Mouse (Mus musculus): Measurements from ENCODE around the gene Wrap53.

DNA sequence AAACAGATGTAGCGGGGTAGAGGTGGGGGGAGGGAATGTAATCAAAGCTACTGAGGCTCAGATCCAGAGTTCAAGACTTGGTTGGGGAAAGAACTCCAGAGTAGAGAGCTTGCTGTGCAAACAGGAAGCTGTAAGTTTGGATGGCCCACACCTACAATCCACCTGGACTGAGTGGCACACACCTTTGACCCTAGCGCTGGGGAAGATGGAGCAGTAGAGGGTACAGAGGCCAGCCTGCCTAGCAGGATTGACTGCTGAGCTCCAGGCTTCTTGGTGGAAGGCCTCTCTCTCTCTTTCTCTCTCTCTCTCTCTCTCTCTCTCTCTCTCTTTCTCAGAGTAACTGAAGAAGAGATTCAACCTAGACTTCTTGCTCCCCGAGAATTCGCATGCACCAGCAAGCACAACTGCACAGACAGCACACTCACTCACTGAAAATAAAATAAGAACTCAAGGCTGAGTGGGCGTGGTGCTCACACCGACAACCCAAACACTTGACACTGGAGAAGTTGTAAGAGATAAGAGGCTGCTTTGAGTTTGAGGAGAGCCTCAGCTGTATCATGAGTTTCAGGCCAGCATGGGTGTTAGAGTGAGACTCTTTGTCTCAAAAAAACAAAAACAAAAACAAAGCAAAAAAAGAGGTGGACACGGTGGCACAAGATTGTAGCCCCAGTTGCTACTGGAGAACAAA is 40.5 kb upstream of the Wrap53 start:
- TF ChIP-seq POLR2A (IDR thresholded peaks at IDR 0.05; ENCODE audit: control insufficient read depth, low read depth, low read length): no peak
- no peak for TF ChIP-seq CTCF (IDR thresholded peaks at IDR 0.05; ENCODE audit: control insufficient read depth, insufficient read depth, insufficient replicate concordance, low read depth, low read length)
